Mouse (Mus musculus): ENCODE data around the gene Mn1. TPM values are rescaled to one million over a fixed set of nuclear protein-coding genes. Genes with fewer than 3 reads are reported as not detected.

Gene Mn1
- 27.5 and 33.2 TPM in 2 replicates for polyA plus RNA-seq (2012; rRNA removed)

DNA sequence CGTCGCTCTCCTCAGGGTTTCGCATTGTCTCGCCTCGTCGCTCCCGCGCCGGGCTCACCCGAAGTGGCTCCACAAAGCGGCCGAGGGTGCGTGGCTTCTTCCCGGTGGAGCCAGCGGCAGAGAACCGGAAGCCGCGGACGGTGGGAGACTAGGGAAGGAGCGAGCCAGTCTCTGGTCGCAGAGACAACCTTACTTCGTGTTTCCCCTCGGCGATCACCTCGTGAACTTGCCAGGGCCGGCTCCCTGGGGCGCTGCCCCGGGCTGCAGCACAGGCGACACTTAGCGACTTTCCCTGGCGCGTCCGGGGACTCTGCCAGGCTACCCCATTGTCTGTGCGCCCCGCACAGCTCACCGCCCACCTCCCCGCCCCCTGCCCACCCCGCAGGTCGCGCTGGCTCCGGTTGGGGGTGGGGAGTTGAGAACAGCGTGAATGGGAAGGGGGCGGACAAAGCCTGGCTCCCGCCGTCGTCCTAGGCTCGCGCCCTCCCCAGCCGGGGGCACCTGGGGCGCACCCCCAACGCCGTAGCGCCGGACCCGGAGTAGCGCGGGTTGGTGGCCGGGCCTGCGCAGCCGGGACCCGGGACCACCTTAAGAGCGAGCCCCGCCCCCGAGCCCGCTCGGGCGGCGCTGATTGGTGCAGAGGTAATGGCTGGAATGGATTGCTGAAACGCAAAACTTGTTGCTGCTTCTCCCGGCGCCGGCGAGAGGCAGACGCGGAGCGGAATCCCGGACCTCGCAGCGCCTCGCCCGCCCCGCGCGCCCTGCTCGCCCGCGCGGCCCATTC is at the start of gene Mn1:
TSS of gene Mn1 (plus strand) at position 772 of the 784 bp plus-strand sequence.

Other genes with a start within 250 kb of the Mn1 start
- 70.8 and 86.3 TPM in 2 replicates for gene Pitpnb, start 86.6 kb upstream of the Mn1 start, polyA plus RNA-seq (2012; rRNA removed)

Data from central nervous system, embryonic 11.5 days (tissue).